Mouse (Mus musculus): ENCODE data around the gene Xrn1.
"Not testable (repeated sequence)": the region's sequence is repeated elsewhere in the genome, so short reads cannot be mapped to it uniquely, and the experiment has no call there.

Xrn1 gene

DNA sequence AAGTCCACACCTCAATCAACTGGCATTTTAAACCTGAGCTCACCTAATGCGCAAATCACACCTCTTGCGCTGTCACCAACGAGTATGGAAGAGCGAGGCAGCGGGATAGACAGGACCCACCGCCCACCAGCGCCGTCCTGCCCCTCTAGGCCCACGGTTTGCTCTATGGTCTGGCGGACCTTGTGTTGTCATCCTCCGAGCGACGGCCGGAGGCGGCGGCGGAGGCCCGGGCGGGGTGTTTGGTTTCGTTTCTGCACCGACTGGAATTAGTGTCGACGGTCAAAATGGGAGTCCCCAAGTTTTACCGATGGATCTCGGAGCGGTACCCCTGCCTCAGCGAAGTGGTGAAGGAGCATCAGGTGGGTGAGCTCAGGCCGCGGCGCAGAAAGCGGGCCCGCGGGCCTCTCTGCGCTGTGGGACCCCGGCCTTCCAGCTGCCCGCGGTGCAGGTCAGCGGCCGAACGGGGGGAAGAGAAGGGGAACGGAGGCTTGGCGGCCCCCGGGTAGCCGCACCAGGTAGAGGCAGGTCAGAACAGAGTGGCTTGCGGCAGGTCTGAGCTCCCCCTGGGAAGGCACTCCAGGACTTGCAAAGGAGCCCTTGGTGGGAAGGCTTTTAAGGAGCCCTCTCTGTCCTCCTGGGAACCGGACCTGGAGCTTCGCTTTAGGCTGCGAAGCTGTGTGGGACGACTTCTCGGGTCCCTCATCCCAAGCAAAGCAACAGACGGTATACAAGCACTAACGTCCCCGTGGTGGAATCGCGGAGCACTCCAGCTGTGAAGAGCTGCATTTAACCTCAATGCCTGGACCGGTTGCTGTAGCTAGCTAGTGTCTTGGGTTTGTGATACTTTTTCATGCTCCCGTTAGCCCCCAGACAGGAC, at the start of gene Xrn1:
Gene Xrn1 (plus strand): TSS at position 176 of the 877 bp plus-strand sequence.
- DNase-seq, result peak; percentile 88

DNA sequence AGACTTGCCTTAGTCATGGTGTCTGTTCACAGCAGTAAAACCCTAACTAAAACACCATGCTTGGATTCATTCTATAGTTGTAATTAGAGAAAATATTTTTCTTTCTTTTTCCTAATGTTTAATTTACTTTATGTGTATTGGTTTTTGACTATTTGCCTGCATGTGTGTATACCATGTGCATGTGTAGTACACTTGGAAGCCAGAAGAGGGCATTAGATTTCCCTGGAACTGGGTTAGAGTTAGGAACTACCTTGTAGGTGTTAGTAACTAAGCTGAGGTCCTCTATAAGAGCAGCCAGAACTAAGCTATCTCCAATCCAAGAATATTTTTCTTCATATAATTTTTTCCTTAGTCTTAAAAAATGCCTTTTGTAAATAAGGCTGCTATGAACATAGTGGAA, 21.7 kb upstream of the Xrn1 start:
- DNase-seq, result no peak

DNA sequence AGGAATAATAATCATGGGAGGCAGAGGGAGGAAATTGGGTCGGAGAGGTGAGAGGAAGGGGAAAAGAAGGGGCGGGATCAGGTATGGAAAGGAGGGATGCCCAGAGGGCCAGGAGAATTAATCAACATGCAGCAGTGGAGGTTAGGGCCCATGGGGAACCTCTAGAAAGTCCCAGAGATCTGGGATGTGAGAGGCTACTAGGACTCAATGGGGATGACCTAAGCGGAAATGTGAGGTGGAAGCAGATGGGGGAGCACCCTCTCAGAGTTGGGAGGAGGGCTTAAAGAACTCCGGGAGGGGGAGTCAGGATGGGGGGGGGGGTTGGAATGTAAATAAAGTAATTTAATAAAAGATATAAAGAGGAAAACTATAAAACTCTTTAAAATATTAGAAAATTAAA, 902 bp upstream of the Xrn1 start:
- DNase-seq, result peak; percentile 13

DNA sequence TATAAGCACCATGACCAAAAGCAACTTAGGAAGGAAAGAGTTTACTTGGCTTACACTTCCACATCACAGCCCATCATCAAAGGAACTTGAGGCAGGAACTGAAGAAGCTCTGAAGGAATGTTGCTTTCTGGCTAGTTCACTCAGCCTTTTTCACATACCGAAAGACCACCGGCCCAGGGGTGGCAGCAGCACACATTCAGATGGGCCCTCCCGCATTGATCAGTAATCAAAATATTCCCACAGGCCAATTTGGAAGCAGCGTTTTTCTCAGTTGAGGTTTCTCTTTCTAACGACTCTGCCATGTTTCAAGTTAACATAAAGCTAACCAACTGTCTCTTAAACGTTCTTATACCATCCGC, 355 bp upstream of the Xrn1 start:
- DNase-seq, result no peak

DNA sequence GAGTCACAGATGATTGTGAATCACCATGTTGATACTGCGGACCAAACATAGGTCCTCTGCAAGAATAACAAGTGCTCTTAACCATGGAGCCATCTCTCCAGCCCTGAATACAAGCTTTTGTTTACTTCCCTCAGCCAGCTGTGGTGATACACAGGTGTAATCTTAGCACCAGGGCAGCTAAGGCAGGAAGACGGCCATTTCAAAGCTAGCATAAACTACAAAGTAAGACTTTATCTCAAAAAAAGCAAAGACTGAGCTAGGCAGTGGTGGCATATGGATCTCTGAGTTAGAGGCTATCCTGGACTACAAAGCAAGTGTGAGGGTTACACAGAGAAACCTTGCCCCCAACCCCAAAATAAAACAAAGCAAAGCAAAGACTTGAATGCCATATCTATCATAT, 3.1 kb downstream of the Xrn1 start:
- DNase-seq, result no peak

DNA sequence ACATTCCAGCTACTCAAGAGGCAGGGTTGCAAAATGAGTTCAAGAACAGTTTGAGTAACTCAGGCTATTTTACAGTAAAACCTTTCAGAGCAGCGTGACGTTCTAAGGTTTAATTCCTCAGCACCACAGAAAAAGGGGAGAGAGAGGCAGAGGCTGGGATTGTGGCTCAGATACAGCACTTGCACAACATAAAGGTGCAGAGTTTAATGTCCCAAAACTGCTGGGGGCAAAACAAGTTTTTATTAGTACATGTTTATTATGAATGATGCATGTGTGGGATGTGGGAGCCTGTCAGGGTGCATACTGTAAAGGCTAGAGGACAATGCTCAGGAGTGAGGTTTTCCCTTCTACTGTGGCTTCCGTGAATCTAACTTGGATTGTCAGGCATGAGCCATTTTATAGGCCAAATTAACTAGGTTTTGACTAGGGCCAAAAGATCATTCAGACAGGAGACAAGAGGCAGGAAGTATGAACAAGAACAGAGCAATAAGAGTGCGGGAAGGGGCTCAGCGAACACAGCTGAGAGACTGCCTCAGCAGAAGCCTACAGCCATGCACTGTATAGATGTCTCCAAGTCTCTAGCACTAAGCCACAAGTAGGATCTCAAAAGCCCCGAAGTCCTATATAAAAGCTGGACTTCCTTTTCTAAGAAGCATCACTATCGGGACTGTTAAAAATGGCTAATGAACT, 3.6 kb downstream of the Xrn1 start:
- no peak for DNase-seq

DNA sequence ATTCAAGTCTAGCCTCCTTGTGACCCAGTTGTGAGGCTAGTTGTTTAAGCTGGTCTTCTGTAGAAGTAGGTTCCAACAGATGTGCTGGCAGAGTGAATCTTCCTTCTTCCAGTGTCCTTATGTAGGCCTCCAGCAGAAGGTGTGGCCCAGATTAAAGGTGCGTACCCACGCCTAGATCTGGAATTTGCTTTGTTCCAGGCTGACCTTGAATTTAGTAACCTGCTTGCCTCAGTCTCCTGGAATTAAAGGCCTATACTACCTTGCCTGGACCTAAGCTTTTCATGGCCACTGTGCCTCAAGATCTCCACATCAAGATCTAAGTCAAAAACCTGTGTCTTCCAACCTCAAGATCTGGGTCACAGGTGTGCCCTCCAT, 4.2 kb downstream of the Xrn1 start:
- DNase-seq, result not testable (repeated sequence)

DNA sequence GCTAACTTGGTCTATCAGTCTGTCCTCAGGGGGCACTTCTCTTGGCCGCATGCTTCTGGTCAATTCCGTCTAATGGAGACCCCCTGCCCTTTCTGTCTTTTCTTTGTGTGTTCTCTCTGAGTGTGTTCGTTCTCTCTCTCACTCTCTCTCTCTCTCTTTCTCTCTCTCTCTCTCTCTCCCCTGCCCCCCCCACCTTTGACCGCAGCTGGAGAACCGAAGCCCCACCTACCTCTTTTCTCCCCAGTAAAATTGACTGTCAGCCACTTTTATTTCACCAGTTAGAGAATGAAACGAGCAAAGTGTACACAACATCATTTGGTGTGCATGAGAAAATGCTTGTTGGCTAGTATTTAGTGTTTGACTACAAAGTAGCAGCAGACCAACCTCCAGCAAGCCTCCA, 4.7 kb downstream of the Xrn1 start:
- DNase-seq, result no peak

DNA sequence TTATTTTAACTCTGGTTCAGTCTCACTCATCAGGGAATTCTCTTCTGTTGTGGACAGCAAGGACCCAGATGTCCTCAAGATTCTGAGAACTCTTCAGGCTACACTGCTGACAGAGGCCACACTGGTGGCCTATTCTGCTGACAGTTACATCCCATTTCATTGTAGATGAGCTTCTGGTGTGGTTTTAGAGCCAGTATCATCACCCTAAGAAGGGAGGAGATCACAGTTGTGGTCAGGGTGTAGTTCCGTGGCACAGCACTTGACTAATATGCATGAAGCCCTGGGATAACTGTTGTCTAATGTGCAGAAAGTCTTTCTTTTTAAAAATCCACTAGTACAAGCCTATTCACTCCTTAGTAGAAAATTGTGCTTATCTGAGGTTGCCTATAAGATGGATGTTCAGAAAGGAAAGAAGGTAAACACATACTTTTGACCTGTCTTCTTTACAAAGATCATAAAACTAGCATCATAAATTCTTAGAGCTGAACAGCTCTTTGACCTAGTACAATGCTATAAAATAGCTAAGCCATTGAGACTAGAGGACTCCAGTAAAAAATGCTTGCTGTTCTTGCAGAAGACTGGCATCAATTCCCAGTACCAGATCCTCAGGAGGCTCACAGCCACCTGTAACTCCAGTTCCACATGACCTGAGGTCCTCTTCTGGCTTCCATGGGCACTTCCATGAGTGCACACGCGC, 5.3 kb downstream of the Xrn1 start:
- no peak for DNase-seq

DNA sequence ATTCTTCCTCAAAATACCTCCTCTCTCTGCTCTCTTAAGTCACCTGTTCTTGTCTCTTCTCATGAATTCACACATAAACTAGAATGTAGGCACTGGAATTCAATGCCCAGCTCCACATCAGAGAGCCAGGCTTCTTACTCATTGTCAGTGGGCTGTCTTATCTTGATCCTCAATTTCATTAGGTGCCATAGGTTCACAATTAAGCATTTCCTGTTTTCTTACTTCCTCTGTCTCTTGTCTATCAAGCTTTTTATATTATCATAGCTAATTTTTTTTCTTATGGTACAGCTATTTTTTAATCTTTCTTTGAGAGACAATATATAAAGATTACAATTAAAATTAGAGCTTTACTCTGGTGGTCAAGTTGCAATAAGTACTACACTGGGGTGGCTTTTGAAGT, 6.5 kb downstream of the Xrn1 start:
- DNase-seq, result no peak

DNA sequence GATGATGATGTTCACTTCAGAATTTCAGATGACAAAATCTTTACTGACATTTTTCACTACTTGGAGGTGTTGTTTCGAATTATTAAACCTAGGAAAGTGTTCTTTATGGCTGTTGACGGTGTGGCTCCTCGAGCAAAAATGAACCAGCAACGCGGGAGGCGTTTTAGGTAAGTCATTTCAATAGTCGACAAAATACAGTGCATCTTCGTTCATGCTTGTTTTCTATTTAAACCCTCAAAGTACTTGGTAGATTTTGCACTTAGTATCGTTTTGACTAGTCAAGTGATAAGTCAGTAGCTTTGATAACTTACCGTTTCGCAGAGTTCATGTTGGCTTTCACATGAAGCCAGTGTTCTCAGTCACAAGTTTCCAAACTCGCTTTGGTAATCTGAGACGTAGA, 9.5 kb downstream of the Xrn1 start:
- DNase-seq, result no peak

DNA sequence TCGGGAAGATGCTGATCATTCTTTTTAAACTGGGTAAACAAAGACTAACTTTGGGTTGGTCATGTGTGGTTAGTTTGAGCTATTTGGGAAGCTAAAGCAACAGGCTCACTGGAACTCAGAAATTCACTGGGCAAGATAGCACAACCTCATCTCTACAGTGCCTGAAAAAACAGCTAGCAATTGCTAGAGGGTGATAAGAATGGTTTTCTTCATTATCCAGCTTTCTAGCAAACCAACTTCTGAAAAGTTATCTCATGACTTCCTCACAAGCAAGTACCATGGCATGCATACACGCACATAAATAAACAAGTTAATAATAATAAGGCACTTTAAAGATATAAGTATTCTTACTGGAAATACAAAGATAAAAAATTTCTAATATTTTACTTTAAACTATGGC, 23.7 kb downstream of the Xrn1 start:
- no peak for DNase-seq

DNA sequence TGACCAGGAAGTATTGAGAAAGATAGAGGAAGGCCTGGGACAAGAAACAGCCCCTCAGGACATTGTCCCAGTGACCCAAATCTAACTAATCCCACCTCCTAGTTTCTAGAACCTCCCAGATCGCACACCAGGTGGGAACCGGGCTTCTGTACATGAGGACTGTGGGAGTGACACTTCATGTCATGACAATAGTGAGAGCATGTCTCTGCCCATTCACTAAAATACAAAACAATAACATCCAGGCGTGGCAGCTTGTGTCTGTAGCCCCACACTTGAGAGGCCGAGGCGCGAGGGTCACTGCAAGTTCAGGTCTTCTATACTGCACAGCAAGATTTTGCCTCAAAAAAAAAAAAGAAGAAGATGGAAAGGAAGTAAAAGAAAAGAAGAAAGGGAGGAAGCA, 25.3 kb downstream of the Xrn1 start:
- no peak for DNase-seq

DNA sequence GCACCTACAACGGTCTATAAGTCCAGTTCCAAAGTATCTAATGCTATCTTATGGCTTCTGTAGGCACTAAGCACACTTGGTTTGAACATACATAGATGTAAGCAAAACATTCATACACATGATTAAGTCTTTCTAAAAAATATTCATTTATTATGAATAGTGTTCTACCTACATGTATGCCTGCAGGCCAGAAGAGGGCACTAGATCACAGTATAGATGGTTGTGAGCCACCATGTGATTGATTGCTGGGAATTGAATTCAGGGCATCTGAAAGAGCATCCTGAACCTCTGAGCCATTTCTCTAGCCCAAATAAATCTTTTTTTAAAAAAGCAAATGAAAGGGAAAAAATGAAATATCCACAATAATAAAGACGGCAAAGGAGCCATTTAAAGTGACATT, 37.7 kb downstream of the Xrn1 start:
- no peak for DNase-seq

DNA sequence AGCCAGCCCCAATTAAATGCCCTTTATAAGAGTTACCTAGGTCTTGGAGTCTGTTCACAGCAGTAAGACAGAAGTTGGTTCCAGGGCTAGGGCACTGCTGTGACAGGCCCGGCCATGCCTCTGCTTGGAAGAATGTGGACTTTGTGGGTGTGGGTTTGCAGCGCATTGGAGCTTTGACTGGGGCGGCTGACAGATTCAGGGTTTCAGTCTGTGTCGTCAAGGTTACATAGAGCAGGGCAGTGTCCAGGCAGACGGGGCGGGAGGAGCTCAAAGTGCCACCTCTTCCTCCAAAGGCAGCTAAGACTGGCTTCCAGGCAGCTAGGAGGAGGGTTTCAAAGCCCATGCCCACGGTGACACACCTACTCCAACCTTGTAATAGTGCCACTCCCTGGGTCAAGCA, 49.9 kb downstream of the Xrn1 start:
- no peak for DNase-seq

DNA sequence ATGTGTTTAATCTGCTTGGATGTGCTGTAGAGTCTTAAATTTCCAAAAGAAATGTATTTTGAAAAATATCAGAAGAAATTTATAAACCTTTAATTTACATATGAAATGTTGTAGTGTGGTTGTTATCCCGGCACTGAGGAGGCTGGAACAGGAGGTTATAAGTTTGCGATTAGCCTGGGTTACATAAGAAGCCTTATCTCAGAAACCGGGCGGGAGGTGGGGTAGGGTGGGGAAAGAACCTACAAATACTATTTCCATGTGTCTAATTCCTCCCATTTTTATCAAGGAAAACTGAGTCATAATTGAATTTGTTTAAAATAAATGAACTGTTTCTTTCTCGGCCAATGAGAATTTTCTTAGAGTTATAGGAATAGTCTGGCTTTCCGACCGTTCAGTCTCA, 56.1 kb downstream of the Xrn1 start:
- no peak for DNase-seq

DNA sequence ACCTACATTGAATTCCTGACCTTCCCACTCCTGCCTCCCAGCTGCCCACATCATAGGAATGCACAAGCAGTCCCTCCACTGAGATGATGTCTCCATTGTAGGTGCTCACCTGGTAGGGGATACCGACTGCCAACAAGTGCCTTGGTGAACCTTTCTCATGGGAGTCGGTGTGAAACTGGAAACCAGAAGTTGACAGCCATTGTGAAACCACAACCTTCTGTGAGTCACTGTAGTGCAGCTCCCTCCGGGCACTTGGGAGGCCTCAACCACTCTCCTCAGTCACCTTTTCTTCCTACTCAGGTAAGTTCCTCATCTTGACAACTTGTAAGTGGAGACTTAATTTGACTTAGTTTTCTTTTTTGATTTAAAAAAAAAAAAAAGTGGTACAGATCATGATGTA, 69.4 kb downstream of the Xrn1 start:
- DNase-seq, result no peak

DNA sequence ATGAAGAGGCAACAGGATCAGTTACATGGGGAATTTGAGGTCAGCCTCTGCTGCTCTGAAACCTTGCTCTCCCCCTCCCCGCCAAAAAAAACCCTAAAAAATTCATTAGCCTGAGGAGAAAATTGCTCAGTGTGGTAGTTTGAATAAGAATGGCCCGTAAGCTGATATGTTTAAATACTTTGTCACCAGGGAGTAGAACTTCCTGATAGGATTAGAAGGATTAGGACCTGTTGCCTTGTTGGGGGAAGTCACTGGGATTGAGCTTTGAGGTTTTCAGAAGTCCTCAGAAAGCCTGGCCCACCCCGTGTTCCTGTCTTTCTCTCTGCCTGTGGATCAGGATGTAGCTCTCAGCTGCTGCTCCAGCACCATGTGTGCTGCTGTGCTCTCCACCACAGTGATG, 73.4 kb downstream of the Xrn1 start:
- DNase-seq, result no peak

DNA sequence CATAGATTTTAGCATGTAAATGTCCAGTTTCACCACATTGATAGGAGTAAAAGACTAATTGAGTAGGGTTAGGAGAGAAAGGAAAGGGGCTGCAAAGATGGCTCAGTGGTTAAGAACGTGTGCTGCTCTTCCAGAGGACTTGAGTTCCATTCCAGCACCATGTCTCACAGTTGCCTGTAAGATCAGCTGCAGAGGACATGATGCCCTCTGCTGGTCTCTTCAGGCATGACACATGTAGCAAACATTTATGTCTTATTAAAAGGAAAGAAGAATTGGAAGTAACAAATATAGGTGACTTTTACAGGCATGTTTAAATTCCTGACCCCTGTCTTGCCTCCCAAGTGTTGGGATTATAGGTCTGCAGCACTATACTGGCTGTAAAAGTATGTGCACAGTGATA, 74.3 kb downstream of the Xrn1 start:
- DNase-seq, result no peak

DNA sequence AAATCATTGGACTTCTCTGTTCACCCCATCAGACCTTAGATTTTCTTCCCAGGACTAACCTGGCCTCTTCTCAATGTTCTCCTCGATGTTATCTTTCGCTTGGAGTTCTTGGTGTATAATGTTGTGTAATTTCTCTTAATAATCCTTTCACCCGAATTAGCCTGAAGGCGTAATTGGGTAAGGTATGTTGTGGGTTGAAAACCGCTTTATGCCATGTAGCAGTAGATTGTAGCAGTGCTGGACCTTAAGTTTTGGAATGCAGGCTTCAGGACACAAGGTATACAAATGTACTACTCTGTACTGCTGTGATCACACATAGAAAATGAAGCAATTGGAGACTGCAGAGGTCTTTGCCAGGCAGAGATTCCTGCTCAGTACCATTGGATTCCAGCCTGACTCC, 75.3 kb downstream of the Xrn1 start:
- DNase-seq, result no peak

DNA sequence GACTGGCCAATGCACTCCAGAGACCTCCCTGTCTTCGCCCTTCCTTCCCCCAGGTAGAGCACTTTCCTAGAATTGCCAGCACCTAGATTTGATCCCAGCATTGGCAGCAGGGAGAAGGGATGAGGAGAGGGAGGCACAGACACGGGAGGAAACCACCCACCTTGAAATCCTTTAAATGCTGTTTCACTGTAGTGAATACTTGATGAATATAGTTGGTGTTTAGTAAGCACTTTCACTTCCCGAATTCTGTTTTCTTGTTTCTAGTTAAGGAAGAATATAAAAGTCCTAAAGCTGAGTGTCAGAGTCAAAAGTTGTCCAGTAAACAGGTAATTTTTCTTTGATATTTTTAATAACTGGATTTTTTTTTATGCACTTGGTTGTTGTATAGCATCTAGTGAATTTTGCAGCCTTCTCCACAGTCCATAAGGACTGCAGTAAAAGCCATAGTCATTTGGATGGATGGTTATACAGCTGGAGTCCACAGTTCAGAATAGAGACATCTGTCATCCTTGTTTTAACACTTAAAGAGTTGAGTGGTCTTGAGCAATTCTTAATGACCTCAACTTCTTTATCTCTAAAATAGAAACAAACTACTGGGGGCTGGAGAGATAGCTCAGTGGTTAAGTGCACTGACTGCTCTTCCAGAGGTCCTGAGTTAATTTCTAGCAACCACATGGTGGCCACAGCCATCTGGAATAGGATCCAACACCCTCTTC, 81.0 kb downstream of the Xrn1 start:
- no peak for DNase-seq

DNA sequence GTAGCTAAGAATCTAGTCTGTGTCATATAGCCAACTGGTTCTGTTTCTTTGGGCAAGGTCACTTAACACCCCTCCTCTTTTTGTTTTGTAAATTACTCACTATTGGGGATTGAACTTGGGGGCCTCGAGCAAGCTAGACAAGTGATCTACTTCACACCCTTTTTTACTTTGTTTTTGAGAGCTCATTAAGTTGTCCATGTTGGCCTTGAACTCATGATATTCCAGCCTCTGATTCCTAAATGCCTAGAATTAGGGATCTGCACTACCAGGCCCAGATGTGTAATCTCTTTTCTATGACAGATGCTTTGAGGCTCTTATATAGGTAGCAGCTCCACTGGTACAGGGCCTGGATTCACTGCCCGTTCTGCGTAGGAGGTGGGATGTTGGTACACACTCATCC, 89.7 kb downstream of the Xrn1 start:
- no peak for DNase-seq

DNA sequence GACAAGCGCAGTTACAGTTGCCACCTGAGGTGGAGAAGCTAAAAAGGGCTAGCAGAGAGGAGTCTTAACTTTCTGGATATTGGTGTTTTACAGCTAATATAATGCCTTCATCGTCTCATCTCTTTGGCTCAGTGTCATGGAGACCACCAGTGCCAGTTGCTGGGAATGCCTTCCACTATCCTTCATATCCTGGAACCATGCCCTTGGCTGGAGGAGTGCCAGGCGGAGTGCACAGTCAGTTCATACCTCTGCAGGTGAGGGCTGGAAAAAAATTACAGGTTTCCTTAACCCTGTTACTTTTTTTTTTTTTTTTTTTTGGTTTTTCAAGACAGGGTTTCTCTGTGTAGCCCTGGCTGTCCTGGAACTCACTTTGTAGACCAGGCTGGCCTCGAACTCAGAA, 96.9 kb downstream of the Xrn1 start:
- DNase-seq, result no peak

DNA sequence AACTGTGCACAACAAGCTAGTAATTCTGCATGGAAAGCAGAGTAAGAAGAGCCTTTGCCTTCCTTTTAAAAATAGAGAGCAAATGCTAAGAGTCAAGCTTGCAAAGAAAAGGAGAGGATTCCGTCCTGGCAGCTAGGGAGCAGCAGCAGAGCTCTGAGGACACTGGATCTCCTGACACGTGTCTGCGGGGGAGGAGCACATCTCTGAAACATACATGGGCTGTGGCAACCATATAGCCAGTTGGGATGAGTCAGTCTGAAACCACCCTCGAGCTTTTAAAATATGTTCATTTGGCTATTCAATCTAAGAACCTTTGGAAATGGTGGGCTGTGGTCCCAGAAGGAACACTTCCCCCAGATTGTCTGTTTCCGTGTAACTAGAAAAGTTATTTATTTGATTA, 100.3 kb downstream of the Xrn1 start:
- DNase-seq, result no peak

All from cerebellum, adult 11-12 months (tissue).